Mouse (Mus musculus): ENCODE data around the gene Tigd2.

GRCm38 (mm10) chr6:59178051-59178450 is 30.6 kb upstream of the Tigd2 start:
- TF ChIP-seq CTCF (IDR thresholded peaks at IDR 0.05) (no peak), POLR2A (IDR thresholded peaks at IDR 0.05; ENCODE audit: insufficient read depth, low read depth, low read length) (no peak)
